Mouse (Mus musculus) frontal cortex, postnatal 25 days (tissue): ENCODE results near the gene Pdhb.
"Not testable (repeated sequence)": the region's sequence is repeated elsewhere in the genome, so short reads cannot be mapped to it uniquely, and the experiment has no call there.

ENCODE experiments used
- DNase-seq, 2 experiments: peaks; one replicate each; pipeline ENCODE4 v3.0.0; 2022; ENCODE audit warnings: low spot score in 2 of 2

Pdhb gene

GRCm38 (mm10) chr14:8139724-8140710 lies 32.8 kb downstream of the Pdhb start:
- DNase-seq, result no peak

DNA sequence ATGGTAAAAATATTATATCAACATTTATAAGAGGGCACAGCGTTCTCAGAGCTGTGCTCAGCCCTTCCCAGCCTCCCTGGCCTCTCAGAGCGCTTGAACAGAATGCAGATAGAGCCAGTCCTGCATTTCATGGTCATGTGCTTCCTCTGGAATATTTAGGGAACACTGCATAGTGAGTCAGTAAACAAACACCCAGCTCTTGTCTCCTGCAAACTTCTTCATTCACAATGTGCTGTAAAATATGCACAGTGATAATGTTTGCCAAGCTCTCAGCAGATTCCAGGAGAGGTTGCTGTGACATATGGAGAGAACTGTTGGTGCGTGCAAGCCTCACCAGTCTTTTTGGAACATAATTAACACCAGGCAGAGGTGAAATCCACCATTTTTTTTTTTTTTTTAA lies 37.7 kb downstream of the Pdhb start:
- no peak for DNase-seq

- DNase-seq, result no peak
These were observed 38.6 kb downstream of the Pdhb start for GRCm38 (mm10) chr14:8134234-8134633.

DNA sequence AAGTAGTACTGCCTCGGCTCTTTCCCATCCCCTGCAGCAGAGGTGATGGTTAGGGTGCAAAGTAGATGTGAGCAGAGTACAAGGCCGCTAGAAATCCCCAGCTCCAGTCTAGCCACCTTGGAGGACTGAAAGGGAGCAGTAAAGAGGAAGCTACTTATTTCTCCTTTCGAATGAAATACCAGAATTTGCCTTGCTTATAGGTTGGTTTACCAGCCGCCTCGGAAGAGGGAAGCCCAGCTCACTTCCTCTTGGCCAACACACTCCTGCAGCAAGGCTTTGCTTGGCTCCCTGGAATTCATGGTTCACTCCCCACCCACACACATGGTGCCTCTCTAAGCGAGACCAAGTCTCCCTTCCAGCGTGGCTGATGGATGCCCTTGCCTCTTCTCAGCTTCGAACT lies 40.0 kb downstream of the Pdhb start:
- DNase-seq, result no peak

GRCm38 (mm10) chr14:8127971-8128370 lies 44.9 kb downstream of the Pdhb start:
- DNase-seq, result no peak

DNA sequence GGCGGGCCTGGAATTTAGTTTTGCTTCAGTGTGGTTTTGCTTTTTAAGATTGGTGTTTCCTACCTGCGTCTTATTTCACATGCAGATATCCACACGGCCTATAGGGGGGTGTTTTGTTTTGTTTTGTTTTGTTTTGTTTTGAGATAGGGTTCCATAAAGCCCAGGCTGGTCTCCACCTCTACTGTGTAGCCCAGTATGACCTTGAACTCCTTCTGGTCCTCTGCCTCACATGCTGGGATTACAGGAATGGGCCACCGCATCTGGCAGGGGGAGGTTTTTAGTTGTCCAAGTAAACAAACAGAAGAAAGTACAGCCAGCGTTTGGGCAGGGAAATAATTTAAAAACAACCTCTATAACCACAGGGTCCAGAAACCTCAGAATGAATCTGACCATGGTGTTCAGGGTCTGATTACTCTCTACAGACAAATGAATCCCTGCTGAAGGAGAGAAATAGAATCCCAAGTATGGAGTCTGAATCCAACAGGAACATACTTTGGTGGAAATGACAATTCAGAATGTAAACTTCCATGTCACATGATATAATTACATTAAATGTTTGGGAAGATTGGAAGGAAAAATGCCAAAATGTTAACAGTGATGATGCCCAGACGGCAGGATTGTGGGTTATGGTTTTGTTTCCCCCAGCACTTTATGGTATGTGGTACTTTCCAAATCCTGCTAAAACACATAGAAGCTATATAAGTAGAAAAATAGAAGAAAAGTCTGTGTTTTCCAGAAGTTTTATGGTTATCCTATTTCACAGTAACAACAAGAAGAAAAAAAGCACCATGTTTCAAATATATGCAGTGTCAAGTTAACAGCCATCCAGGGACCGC lies 48.6 kb downstream of the Pdhb start:
- no peak for DNase-seq

- not testable (repeated sequence) for DNase-seq
These were observed 49.2 kb downstream of the Pdhb start for GRCm38 (mm10) chr14:8123611-8124010.

DNA sequence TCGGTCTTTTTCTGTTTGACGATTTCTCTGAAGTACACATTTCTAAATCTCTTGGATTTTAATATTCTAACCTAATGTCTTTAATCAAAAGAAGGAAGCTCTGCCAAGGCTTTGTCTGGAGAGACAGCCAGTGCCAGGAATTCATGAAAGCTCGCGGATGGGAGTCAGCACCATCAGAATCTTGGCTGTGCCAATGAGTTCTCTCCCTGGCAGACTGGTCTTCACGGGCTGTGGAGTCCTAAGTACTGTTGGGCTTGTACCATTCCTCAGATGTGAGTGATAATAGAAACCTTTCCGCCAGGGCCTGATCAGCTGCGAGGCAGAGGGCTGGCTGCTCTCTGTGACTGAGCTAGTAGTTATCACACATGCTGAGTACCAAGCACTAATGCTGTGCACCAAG lies 49.7 kb downstream of the Pdhb start:
- DNase-seq, result no peak

- DNase-seq, result no peak
These were observed 52.9 kb downstream of the Pdhb start for GRCm38 (mm10) chr14:8119904-8120303.

DNA sequence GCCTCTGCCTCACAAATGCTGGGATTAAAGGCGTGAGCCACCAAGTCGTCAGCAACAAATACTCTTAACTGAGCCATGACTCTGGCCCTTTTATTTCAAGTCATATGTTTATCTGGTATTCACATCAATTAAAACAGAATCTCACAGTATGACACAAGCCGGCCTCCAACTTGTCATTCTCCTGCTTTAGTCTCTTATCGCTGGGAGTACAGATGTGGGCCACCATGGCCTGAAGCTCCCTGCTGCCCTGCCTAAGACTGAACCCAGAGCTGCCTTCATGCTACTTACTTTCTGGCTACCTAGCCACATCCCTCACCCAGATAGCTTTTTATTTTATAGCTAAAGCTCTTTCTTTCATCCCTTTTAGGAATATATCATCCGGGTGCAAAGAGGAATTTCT lies 53.4 kb downstream of the Pdhb start:
- DNase-seq, result no peak

GRCm38 (mm10) chr14:8117371-8117770 lies 55.5 kb downstream of the Pdhb start:
- no peak for DNase-seq
